In the genomic region with DNA sequence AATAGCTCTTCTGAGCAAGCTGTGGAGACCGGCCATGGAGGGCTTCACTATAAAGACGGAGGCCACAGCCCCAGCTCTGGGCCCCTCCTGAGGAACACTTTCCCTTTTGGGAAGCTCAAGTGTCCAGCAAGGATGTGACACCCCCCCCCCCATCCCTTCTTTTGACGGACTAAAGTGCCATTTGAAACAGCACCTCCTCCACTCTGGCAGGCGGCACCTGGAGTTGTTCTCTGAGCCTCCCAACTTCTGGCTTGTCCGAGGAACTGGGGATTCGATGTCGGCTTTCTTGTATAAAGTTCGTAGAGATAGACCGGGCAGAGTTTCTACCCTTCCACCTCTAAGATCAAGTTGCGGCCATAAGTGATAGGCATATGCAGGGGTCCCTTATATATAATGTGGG, we compare ENCODE assay signal across 8 mouse cellular contexts.
A peak's percentile ranks its signal among the peaks of the same experiment; 100 is the strongest.
DNase-seq lines count a peak whose midpoint lies in the region; ATAC-seq and TF ChIP-seq lines count a peak whose summit lies in the region.

No protein-coding gene starts in this region.

- DNase-seq in cerebellum, adult 2 months = no peak
- no peak for DNase-seq in cerebellum, adult 11 months
- no peak for DNase-seq in neural tube, embryonic 11.5 days (ENCODE audit: low spot score)
- no peak for DNase-seq in neural tube, embryonic 10.5 days (ENCODE audit: extremely low spot score, low spot score)
- no peak for DNase-seq in cerebellum, postnatal 14 days
- DNase-seq in thymus, postnatal 0 days (ENCODE audit: low spot score) = no peak

- H3K9ac ChIP-seq in neural tube, embryonic 11.5 days (ENCODE audit: low read length) = peak overlapping the region; percentile 68
- peak overlapping the region; percentile 80 for H3K9ac ChIP-seq in limb, embryonic 13.5 days
- H3K9ac ChIP-seq in stomach, embryonic 14.5 days (replicated peaks; ENCODE audit: low read depth, low read length) = peak overlapping the region; percentile 54; the same call in 1 of the 2 replicates

- no peaks in the 10 kb centered on the region for H3K9me3 ChIP-seq in neural tube, embryonic 11.5 days (ENCODE audit: control insufficient read depth, low read length)
- H3K9me3 ChIP-seq in limb, embryonic 13.5 days = no peaks in the 10 kb centered on the region
- H3K9me3 ChIP-seq in stomach, embryonic 14.5 days (ENCODE audit: control insufficient read depth, low read depth, low read length) = no peaks in the 10 kb centered on the region

- no peaks in the 10 kb centered on the region for H3K36me3 ChIP-seq in neural tube, embryonic 11.5 days (ENCODE audit: control insufficient read depth, insufficient read depth, low read length)
- H3K36me3 ChIP-seq in limb, embryonic 13.5 days = no peaks in the 10 kb centered on the region
- H3K36me3 ChIP-seq in stomach, embryonic 14.5 days (ENCODE audit: control insufficient read depth, insufficient read depth, low read length) = no peaks in the 10 kb centered on the region

- no peak overlapping the region; the same call in 1 of the 2 replicates for H3K27ac ChIP-seq in cerebellum, adult 2 months (ENCODE audit: insufficient read depth, low read length)
- no peak overlapping the region for H3K27ac ChIP-seq in neural tube, embryonic 11.5 days (ENCODE audit: low read depth, low read length)
- peak overlapping the region; percentile 69; the same call in 1 of the 2 replicates for H3K27ac ChIP-seq in limb, embryonic 13.5 days
- H3K27ac ChIP-seq in stomach, embryonic 14.5 days (ENCODE audit: low read length) = no peak overlapping the region; the same call in 1 of the 2 replicates

- no peak for TF ChIP-seq CTCF in cerebellum, adult 2 months (IDR thresholded peaks at IDR 0.05; ENCODE audit: borderline replicate concordance, insufficient read depth, low read depth, low read length)

- peaks cover 2% of the 10 kb centered on the region; the same call in 1 of the 2 replicates for H3K27me3 ChIP-seq in cerebellum, adult 2 months (ENCODE audit: control insufficient read depth, insufficient read depth, low read length)
- peaks cover 11% of the 10 kb centered on the region for H3K27me3 ChIP-seq in neural tube, embryonic 11.5 days (ENCODE audit: control insufficient read depth, insufficient read depth, low read length)
- peaks cover 26% of the 10 kb centered on the region for H3K27me3 ChIP-seq in limb, embryonic 13.5 days
- H3K27me3 ChIP-seq in stomach, embryonic 14.5 days (ENCODE audit: control insufficient read depth, insufficient read depth, low read length) = no peaks in the 10 kb centered on the region

- no peak for TF ChIP-seq POLR2A in cerebellum, adult 2 months (IDR thresholded peaks at IDR 0.05; ENCODE audit: borderline replicate concordance, insufficient read depth, low read length)

- H3K4me3 ChIP-seq in cerebellum, adult 2 months (replicated peaks; ENCODE audit: insufficient read depth, low read depth, low read length) = peak overlapping the region; percentile 47
- H3K4me3 ChIP-seq in neural tube, embryonic 11.5 days (ENCODE audit: low read depth, low read length) = peak overlapping the region; percentile 74
- H3K4me3 ChIP-seq in limb, embryonic 13.5 days = peak overlapping the region; percentile 78
- peak overlapping the region; percentile 79 for H3K4me3 ChIP-seq in stomach, embryonic 14.5 days (ENCODE audit: low read depth, low read length)

- H3K4me1 ChIP-seq in cerebellum, adult 2 months (ENCODE audit: control insufficient read depth, insufficient read depth, low read length) = no peaks in the 10 kb centered on the region
- peaks cover 4% of the 10 kb centered on the region for H3K4me1 ChIP-seq in neural tube, embryonic 11.5 days (ENCODE audit: control insufficient read depth, insufficient read depth, low read length)
- peaks cover 42% of the 10 kb centered on the region for H3K4me1 ChIP-seq in limb, embryonic 13.5 days
- 0 out of 2 replicates have a peak, but pooled peaks cover 2% of the 10 kb centered on the region for H3K4me1 ChIP-seq in stomach, embryonic 14.5 days (ENCODE audit: control insufficient read depth, insufficient read depth, low read length)

- ATAC-seq in neural tube, embryonic 11.5 days (ENCODE audit: insufficient read depth, low FRiP score, low TSS enrichment) = no peak
- no peak; the same call in 1 of the 2 replicates for ATAC-seq in limb, embryonic 13.5 days (ENCODE audit: low FRiP score, low read depth)
- no peak for ATAC-seq in stomach, embryonic 14.5 days (ENCODE audit: insufficient number of reproducible peaks, insufficient read depth, low FRiP score, low read depth)

- peak overlapping the region; percentile 89 for H3K4me2 ChIP-seq in neural tube, embryonic 11.5 days (ENCODE audit: low read depth)
- H3K4me2 ChIP-seq in limb, embryonic 13.5 days (replicated peaks) = peak overlapping the region; percentile 89
- H3K4me2 ChIP-seq in stomach, embryonic 14.5 days (replicated peaks; ENCODE audit: low read depth, low read length) = peak overlapping the region; percentile 65

- WGBS in cerebellum, adult 2 months = 7% methylated on average over 10 of the region's 10 CpGs
- WGBS in neural tube, embryonic 11.5 days = 0% methylated on average over 10 of the region's 10 CpGs
- 1% methylated on average over 10 of the region's 10 CpGs for WGBS in limb, embryonic 13.5 days
- 7% methylated on average over 10 of the region's 10 CpGs for WGBS in stomach, embryonic 14.5 days
